Mouse (Mus musculus): ENCODE measurements around the gene Ormdl2. TPM values are rescaled to one million over a fixed set of nuclear protein-coding genes. Genes with fewer than 3 reads are reported as not detected.
A peak's percentile ranks its signal among the peaks of the same experiment; 100 is the strongest.

The Ormdl2 gene
- polyA plus RNA-seq, 1 experiment from 2014 or later = 55.8 TPM

GRCm38 (mm10) chr10:128804271-128805091, 17.0 kb downstream of the Ormdl2 start, which contains the start of gene Tmem198b:
TSS of gene Tmem198b (minus strand) at chr10:128804370.
- peak; percentile 84 for DNase-seq
- peaks cover 48% of the 10 kb centered on the region for H3K36me3 ChIP-seq (ENCODE audit: insufficient read depth)
- no peaks in the 10 kb centered on the region for H3K9me3 ChIP-seq (ENCODE audit: low read depth, low read length)
- H3K9ac ChIP-seq = peak within 1 kb of the TSS; percentile 87
- no peak for TF ChIP-seq CTCF (IDR thresholded peaks at IDR 0.05; ENCODE audit: low read depth)
- peaks cover 27% of the 10 kb centered on the region for H3K4me1 ChIP-seq (ENCODE audit: insufficient read depth)
- peak within 1 kb of the TSS; percentile 82 for H3K4me2 ChIP-seq
- peak; percentile 60 for ATAC-seq (ENCODE audit: insufficient read depth)
- 1% methylated on average over 28 of the region's 28 CpGs for WGBS
- peak within 1 kb of the TSS; percentile 80 for H3K4me3 ChIP-seq (ENCODE audit: low read depth, low read length)
- H3K27ac ChIP-seq (ENCODE audit: low read depth) = peak within 1 kb of the TSS; percentile 99
- no peaks in the 10 kb centered on the region for H3K27me3 ChIP-seq (ENCODE audit: insufficient read depth, low read length)

- Histone ChIP-seq H3K27me3 (ENCODE audit: insufficient read depth, low read length) (no peaks in the 10 kb centered on the region), H3K9ac (peak within 1 kb of the TSS; percentile 87), H3K9me3 (ENCODE audit: low read depth, low read length) (no peaks in the 10 kb centered on the region), H3K4me1 (ENCODE audit: insufficient read depth) (peaks cover 22% of the 10 kb centered on the region), H3K4me2 (peak within 1 kb of the TSS; percentile 82), H3K27ac (ENCODE audit: low read depth) (peak within 1 kb of the TSS; percentile 99), H3K4me3 (ENCODE audit: low read depth, low read length) (peak within 1 kb of the TSS; percentile 80), H3K36me3 (ENCODE audit: insufficient read depth) (peaks cover 48% of the 10 kb centered on the region)
- DNase-seq (peak; percentile 85), ATAC-seq (ENCODE audit: insufficient read depth) (peak; percentile 26)
- WGBS = 0% methylated on average over 14 of the region's 14 CpGs
- no peak for TF ChIP-seq CTCF (IDR thresholded peaks at IDR 0.05; ENCODE audit: low read depth)
These were observed 17.6 kb downstream of the Ormdl2 start, which contains the start of gene Dnajc14 for GRCm38 (mm10) chr10:128803771-128804270. TSS of gene Dnajc14 (plus strand) at chr10:128804062.

- Histone ChIP-seq H3K36me3 (ENCODE audit: insufficient read depth) (peaks cover 43% of the 10 kb centered on the region), H3K4me3 (ENCODE audit: low read depth, low read length) (peak overlapping the region; percentile 80), H3K27ac (ENCODE audit: low read depth) (peak overlapping the region; percentile 99), H3K4me2 (peak overlapping the region; percentile 82), H3K9ac (peak overlapping the region; percentile 87), H3K4me1 (ENCODE audit: insufficient read depth) (peaks cover 18% of the 10 kb centered on the region), H3K9me3 (ENCODE audit: low read depth, low read length) (no peaks in the 10 kb centered on the region), H3K27me3 (ENCODE audit: insufficient read depth, low read length) (no peaks in the 10 kb centered on the region)
- DNase-seq (peak; percentile 29), ATAC-seq (ENCODE audit: insufficient read depth) (no peak)
- 7% methylated on average over 6 of the region's 6 CpGs for WGBS
- TF ChIP-seq CTCF (IDR thresholded peaks at IDR 0.05; ENCODE audit: low read depth) = no peak
These were observed 18.1 kb downstream of the Ormdl2 start for GRCm38 (mm10) chr10:128803361-128803760.

GRCm38 (mm10) chr10:128802956-128803355, 18.5 kb downstream of the Ormdl2 start:
- Histone ChIP-seq H3K4me1 (ENCODE audit: insufficient read depth) (peaks cover 18% of the 10 kb centered on the region), H3K9ac (peak overlapping the region; percentile 87), H3K27me3 (ENCODE audit: insufficient read depth, low read length) (no peaks in the 10 kb centered on the region), H3K4me2 (peak overlapping the region; percentile 82), H3K4me3 (ENCODE audit: low read depth, low read length) (peak overlapping the region; percentile 80), H3K27ac (ENCODE audit: low read depth) (peak overlapping the region; percentile 99), H3K36me3 (ENCODE audit: insufficient read depth) (peaks cover 40% of the 10 kb centered on the region), H3K9me3 (ENCODE audit: low read depth, low read length) (no peaks in the 10 kb centered on the region)
- whole genome bisulfite sequencing = 49% methylated on average over 4 of the region's 4 CpGs
- no peak for TF ChIP-seq CTCF (IDR thresholded peaks at IDR 0.05; ENCODE audit: low read depth)
- ATAC-seq (ENCODE audit: insufficient read depth) = no peak
- no peak for DNase-seq

- no peak for TF ChIP-seq CTCF (IDR thresholded peaks at IDR 0.05; ENCODE audit: low read depth)
- Histone ChIP-seq H3K27ac (ENCODE audit: low read depth) (no peak overlapping the region), H3K9ac (no peak overlapping the region; the same call in 1 of the 2 replicates), H3K9me3 (ENCODE audit: low read depth, low read length) (no peaks in the 10 kb centered on the region), H3K27me3 (ENCODE audit: insufficient read depth, low read length) (no peaks in the 10 kb centered on the region), H3K36me3 (ENCODE audit: insufficient read depth) (peaks cover 31% of the 10 kb centered on the region), H3K4me2 (0 out of 2 replicates have a peak overlapping the region, but pooled peaks have one; percentile 2), H3K4me3 (ENCODE audit: low read depth, low read length) (no peak overlapping the region), H3K4me1 (ENCODE audit: insufficient read depth) (peaks cover 9% of the 10 kb centered on the region; the same call in 1 of the 2 replicates)
- ATAC-seq (ENCODE audit: insufficient read depth) (no peak), DNase-seq (no peak)
- WGBS = 87% methylated on average over 16 of the region's 16 CpGs
These were observed 19.4 kb downstream of the Ormdl2 start for GRCm38 (mm10) chr10:128801981-128802495.

GRCm38 (mm10) chr10:128798676-128799075, 22.8 kb downstream of the Ormdl2 start:
- Histone ChIP-seq H3K36me3 (ENCODE audit: insufficient read depth) (peaks cover 30% of the 10 kb centered on the region), H3K4me1 (ENCODE audit: insufficient read depth) (peaks cover 7% of the 10 kb centered on the region; the same call in 1 of the 2 replicates), H3K4me3 (ENCODE audit: low read depth, low read length) (no peak overlapping the region), H3K9me3 (ENCODE audit: low read depth, low read length) (no peaks in the 10 kb centered on the region), H3K27ac (ENCODE audit: low read depth) (no peak overlapping the region), H3K9ac (no peak overlapping the region), H3K4me2 (no peak overlapping the region), H3K27me3 (ENCODE audit: insufficient read depth, low read length) (no peaks in the 10 kb centered on the region)
- DNase-seq (no peak), ATAC-seq (ENCODE audit: insufficient read depth) (no peak)
- WGBS = 88% methylated on average over 8 of the region's 8 CpGs
- no peak for TF ChIP-seq CTCF (IDR thresholded peaks at IDR 0.05; ENCODE audit: low read depth)

GRCm38 (mm10) chr10:128795581-128795980, 25.9 kb downstream of the Ormdl2 start:
- no peaks in the 10 kb centered on the region for H3K27me3 ChIP-seq (ENCODE audit: insufficient read depth, low read length)
- no peak overlapping the region for H3K9ac ChIP-seq
- TF ChIP-seq CTCF (IDR thresholded peaks at IDR 0.05; ENCODE audit: low read depth) = no peak
- WGBS = 92% methylated on average over 3 of the region's 3 CpGs
- H3K4me1 ChIP-seq (ENCODE audit: insufficient read depth) = no peaks in the 10 kb centered on the region
- no peak for ATAC-seq (ENCODE audit: insufficient read depth)
- H3K4me3 ChIP-seq (ENCODE audit: low read depth, low read length) = no peak overlapping the region
- H3K36me3 ChIP-seq (ENCODE audit: insufficient read depth) = peaks cover 16% of the 10 kb centered on the region
- no peak overlapping the region for H3K4me2 ChIP-seq
- H3K9me3 ChIP-seq (ENCODE audit: low read depth, low read length) = no peaks in the 10 kb centered on the region
- no peak overlapping the region for H3K27ac ChIP-seq (ENCODE audit: low read depth)
- no peak for DNase-seq

Data from lung, embryonic 14.5 days (tissue).